Mouse (Mus musculus) stomach, postnatal 0 days (tissue): ENCODE data around the gene Fam172a.

Source experiments
- CTCF ChIP-seq: IDR thresholded peaks from 2 replicates; pipeline ENCODE4 v1.5.1; 2016; ENCODE audit warnings: antibody characterized with exemption, low read depth, mild to moderate bottlenecking, moderate library complexity
- EP300 ChIP-seq: optimal IDR thresholded peaks from 2 replicates; pipeline ENCODE3; 2016; ENCODE audit warnings: antibody characterized with exemption

- TF ChIP-seq CTCF, result no peak
- TF ChIP-seq EP300, result no peak
These were observed 472.4 kb downstream of the Fam172a start for GRCm38 (mm10) chr13:78174191-78174590.
